Mouse (Mus musculus) regulatory T cell (primary cell): ENCODE measurements around the gene Camk1d.
"Not testable (repeated sequence)": the region's sequence is repeated elsewhere in the genome, so short reads cannot be mapped to it uniquely, and the experiment has no call there.

Experiments used
- in situ Hi-C: fragments of 300-600 bp; cut with MboI, MseI; formaldehyde crosslinking; loops from one replicate; pipeline ENCODE4 v1.15.1; 2025; ENCODE audit warnings: high pct_unique_total_duplicates

Camk1d gene

DNA sequence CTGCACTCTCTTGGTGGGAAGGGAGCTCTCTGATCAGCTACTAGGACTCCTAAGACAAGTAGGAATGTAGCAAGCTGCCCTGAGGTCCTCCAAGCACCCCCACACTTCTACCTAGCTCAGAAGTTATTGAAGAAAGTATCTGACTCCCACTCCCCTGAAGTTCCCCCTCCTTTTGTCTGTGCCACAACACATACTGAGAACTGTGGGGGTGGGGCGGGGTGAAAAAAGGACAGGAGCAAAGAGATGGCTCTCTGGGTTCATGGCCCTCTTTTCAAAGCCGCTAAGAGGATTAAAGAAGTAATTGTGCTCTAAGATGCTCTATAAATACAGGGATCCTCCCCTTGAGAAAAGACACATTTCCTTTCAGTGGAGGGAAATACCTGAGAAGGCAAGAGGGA is 100.0 kb downstream of the Camk1d start:
- in situ Hi-C loops = no loop called here

DNA sequence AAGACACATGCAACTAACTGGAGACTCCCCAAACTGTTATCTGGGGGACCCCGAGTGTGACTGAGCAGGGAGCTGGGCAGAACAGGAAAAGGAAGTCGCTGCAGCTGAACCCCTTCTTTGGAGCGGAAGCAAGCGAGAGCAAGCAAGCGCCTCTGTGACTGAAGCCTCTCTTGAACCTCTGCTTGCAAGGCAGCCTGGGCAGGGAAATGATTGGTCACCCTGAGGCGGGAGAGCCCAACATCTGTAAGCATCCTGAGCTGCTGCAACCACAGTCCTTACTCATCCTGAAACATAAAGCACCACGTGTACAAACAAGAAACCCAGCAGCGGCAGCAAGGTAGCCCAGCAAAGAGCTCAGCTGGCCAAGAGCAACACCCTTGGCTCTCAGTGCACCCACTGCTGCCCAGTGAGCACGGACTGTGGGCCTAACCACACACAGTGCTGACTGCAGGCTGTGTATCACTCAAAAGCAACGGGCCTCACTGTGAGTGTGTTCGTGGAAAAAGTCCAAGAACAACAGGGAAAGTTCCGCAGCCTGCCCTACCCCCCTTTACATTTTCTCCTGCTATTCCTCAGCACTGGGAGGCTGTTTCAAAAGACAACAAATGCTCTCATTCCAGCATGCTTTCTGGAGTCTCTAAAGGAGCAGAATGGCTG is 100.5 kb downstream of the Camk1d start:
- in situ Hi-C loops = no loop called here

DNA sequence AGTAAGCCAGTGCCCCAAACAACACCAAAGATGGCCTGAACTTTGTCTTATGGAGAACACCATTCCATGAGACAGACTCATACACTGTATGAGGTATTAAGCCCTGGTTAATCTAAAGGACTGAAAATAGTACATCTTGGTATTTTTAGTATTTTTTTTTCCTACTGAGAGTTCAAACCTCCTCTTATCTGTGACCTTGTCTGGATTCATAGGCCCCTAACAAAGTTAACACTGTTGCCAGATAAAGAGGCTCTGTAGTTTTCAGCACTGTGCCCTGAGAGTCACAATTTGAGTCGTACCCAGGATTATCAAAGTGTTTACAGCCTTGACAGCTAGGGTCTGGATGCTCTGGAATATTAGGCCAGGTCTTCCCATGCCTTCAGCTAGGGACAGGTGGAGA is 102.7 kb downstream of the Camk1d start:
- in situ Hi-C loops = no loop called here

DNA sequence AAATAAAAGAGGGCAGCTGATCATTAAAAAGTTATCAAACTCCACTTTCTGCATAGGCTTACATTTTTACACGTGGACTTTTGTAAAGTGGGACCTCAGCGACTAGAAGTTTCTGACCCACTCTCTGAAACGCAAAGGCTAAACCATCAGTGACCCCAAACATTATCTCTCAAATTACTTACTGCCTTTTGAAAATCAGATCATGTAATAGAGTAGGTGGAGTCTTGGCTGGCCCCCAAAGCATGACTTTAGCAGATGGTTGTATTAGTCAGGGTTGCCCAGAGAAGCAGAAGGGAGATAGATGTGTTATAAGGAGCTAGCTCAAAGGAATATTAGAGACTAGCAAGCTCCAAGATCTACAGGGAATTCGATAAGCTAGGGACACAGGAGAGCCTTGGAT is 103.8 kb downstream of the Camk1d start:
- in situ Hi-C loops = no loop called here

DNA sequence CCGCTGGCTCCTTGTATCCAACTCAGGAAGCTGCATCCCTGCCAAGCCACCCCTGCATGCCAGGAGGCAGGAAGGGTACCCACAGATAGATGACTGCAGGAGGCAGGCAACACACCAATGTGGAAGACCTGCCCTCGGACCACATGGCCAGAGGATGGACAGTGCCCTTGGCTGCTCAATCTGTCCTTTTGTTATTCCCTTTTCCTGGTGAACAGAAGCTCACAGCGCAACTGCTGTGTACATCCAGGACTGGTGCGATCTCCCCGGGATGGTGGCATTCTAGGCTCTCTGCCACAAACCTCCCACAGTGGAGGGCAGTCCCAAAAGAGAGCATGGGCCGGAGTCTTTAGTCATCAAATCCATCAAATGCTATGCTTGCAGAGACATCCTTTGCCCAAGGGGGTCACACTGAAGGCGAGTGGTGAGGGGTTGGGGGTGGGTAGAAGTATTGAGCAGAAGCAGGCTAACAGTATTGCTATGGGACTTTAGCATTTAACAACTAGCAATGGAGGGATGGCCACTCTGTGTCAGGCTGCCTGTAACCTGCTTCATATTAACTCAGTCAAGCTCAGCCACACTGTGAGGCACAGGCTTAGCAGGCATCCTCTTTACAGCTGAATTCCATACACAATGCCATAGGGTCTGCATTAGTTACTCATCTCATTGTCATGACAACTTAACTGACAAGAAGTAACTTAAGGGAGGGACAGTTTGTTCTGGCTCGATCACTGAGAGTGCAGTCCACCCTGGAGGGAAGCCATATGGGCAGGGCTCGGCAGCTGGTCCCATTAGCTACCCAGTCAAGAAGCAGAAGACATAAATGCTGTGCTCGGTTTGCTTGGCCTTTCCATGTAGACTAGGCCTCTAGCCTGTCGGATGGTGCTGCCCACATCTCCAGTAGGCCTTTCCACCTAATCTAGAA is 106.1 kb downstream of the Camk1d start:
- in situ Hi-C loops = no loop called here

DNA sequence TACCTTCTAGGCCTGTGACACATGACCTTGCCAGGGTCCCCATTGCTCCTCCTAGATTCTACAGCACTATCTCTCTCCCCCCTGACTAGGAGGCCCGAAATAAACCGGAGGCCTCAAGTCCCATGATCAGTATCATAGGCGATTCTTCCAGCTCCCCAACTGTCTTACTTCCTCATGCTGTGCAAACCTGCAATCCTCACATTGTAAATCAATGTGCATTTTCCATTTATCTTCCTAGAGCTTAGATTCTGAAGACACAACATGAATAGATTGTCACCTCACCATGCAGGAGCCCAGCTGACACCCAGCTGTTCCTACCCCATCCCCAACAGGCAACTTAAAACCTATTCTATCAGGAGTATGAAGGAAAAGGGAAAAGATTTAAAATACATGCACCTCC is 108.5 kb downstream of the Camk1d start:
- in situ Hi-C loops = no loop called here

DNA sequence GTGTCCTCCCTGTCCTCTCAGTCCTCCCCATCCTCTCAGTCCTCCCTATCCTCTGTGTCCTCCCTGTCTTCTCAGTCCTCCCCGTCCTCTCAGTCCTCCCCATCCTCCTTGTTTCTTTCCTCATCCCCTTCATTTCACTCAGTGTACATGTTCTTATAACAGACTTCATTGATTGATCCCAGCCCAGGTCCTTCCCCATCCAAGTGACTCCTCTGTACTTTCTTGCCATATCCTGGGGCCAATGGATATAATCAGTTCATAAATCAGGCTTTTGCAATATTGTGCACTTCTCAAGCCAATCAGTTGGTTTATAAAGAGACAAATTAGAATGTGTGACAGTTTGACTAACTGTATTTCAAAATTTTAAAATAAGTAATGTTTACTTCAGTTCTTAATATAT is 112.3 kb downstream of the Camk1d start:
- in situ Hi-C loops = no loop called here

DNA sequence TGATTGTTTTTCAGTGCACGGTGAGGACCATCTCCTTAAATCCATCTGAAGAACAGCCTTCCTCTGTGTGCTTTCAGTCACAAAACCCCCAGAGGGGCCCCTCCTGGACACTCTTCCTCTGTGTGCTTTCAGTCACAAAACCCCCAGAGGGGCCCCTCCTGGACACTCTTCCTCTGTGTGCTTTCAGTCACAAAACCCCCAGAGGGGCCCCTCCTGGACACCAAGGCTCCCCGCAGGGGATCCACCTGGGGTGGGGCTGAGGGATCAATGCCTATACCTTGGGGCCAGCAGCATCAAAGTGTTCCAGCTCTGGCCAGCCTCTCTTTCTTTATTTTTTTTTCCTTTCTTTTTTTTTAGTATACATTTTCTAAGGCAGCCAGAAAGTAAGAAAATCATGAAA is 113.1 kb downstream of the Camk1d start:
- in situ Hi-C loops = not testable (repeated sequence)

DNA sequence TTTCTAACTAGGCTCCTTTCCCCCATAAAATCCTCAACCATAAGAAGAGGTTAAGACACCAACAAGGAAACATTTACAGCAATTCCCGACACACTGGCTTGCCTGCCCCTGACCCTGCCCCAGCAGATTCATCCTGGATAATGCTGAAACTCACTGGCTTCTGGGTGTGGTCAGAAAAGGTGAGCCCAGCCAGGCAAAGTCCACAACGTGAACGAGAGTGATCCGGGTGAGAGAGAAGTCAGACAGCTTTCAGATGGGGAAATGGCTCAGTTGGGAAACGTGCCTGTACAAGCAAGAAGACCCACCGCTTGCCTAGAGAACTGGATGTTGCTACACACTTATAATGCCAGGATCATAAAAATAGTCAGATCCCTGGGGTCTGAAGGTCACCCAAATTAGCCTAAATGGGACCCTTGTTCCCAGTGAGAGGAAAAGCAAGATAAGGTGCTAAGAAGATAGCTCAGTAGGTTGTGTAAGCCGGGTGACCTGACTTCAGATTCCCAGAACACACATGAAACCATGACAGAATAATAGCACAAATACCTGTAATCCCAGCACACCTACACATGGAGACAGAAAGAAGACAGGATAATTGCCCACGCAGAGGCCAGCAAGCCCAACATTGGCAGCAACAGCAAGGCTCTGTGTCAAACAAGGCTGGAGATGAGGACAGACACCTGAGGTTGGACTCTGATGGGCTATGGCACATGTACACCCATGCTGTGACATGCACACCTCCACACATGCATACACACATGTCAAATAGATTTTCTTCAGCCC is 113.9 kb downstream of the Camk1d start:
- in situ Hi-C loops = no loop called here

DNA sequence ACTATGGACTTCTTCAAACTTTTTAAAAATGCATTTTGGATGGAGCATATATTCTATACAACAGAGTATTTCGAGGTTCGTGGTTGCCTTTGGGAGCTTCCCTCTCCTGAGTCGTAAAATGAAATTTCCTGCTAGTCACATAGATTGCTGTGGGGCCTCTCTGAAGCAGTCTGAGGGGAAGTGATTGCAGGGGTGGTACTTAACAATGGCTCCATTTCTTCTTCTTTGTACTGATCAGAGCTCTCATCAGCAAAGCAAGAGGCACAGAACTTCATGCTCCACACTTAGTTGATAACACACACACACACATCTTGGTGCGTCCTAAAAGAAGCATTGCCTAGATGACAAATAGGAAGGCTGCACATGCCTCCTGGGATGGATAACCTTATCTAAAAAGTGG is 114.6 kb downstream of the Camk1d start:
- in situ Hi-C loops = no loop called here

DNA sequence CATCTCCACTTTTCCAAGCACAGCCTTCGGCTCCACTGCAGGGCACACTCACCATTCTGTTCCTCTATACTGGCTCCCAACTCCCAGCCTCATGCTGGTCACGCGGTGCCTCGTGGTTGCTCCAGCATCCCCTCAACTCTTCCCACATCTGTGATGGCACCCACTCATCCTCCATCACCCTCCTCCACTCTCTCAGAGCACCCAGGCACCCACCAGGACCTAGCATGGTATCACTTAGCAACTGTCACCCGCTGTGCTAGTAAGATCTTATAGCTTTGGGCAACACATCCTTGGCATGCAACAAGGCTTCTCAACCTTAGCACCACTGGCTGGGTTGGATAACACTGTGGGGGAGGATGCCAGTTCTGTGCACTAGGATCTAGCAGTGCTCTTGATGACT is 115.8 kb downstream of the Camk1d start:
- in situ Hi-C loops = no loop called here

DNA sequence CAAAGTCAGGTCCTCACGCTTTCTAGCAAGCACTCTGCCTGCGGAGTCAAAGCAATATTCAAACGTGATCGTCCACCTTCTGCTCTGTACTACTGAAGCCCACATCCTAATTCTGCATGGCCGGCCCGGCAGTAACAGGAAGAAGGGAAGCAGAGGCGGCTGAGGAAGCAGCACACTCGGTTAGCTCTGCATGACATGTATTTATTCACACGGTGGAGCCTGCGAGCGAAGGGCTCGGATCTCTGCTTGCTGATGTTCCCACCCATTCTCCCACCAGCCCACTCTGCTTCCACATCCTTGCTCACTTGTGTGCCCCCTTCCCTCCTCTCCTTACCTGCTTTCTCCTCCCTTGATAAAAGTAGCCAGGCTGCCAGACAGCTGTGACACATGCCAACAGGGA is 117.4 kb downstream of the Camk1d start:
- in situ Hi-C loops = no loop called here

DNA sequence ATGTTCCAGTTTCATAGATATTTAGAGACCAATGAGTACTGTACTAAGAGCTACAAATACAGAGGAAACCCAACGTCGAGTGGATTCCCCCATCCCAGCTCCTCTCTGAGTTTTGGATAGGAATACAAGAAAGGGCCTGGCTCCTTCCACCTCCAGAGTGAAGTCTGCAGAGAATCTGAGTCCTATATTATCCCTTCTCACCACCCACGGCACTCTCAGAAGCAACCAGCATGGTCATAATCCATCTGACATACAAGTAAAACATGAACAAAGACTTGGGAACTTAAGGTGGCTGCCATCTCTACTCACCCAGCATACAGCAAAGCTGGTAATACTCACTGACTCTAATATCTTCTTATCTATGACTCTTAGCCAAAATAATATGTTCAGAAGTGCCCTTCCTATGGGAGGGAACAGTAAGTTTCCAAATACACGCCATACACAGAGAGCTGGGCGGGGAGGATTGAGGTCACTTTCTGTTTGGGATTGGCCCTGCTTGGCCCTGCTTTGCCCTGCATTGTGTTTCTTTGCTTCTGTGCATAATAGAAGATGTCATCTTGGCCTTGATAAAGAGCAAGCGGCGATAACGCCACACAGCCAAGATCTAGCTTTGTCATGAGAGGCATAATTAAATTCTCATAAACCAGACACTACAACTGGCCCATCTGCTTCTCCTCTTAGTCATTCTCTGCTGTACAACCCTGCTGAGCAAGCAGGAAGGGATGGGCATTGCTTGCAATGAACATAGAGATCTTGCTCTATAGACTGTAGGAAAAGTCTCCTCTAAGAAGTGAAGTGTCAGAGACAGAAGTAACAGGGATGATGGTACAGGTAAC is 118.7 kb downstream of the Camk1d start:
- in situ Hi-C loops = no loop called here

DNA sequence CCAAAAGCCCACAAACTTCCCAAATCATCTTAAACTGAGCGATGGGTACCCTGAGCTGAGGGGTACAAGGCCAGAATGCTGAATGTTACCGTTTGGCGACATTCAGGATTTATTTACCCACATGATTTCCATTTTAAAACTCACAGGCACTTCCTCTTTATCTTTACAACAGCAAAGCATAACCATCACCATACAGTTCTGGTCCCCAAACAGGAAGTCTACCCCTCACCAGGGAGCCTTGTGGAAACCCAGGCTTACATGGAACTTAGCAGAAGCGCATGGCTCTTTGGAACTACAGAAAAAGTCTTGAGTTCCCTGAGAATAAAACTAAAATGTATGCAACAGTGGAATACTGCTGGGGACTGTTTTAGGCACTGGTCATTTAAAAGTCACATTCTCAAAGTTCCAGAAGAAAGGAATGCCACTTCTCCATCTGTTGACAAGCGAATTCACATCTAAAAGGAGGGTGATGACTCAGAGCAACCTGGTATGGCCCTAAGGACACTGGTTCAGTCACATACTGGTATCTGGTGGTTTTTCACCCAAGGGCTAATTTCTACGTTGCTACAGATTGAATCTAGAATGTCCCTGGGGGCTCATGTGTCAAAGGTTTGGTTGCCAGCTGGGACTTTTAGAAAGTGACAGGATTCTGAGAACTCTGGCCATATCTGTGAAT is 121.7 kb downstream of the Camk1d start:
- in situ Hi-C loops = no loop called here

DNA sequence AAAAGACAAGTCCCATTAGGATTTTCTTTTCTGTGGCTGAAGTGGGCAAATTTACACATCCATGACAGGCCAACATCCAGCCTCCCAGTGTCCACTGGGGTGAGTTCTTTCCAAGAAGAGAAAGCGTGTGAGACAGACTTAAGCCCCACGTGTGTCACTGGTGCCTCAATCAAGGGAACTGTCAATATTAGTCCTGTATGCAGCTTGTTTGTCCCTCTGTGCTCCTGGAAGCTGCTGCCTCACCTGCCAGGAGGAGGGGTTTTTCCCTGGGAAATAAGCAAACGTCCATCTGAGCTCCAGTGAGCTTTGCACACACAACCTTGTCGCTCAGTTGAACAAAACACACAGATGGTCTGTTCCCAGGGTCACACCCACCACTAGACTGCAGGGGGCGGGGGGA is 124.2 kb downstream of the Camk1d start:
- in situ Hi-C loops = no loop called here

DNA sequence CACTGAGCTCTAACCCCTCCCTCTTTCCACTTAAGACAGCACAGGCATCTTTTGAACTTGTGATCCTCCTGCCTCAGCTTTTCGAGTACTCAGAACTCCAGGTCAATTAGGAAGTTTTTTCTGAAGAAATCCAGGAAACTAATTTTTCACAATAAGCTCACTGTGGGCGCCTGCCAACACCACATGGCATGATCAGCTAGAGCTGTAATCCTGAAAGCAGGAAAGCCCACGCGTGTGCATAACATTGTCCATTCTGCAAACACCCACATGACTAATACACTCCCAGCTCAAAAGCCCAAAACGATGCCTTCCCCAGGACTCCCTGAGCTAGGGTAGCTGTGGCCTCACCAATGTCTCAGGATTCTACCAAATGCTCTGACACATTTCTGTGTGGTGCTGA is 125.2 kb downstream of the Camk1d start:
- in situ Hi-C loops = no loop called here

DNA sequence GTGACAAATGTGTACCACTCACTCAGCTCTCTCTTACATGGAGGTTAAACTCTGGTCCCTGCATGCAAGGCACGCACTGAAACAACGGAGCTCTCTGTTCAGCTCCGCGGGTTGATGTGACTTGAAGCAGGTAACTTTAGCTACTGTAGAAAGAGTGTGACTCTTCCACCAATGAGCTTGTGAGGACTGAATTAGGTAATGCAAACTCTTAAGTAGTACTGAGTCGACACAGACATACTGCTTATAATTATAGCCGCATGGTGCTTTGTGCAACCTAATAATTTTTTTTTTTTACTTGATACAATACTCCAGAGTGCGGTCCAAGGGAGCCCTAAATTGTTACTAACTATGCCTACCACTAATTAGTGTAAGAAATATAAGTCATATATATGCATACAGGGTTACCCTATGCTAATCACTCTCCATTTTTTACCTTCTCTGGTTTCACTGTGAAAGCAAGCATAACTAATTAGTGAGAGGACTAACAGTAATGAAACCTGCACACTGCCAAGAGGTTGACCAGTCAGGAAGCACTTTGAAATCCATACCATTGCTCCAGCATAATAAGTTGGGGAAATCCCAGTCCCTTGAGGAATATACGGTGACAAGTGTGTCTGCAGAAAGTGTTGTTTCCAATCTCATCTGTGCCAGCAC is 125.9 kb downstream of the Camk1d start:
- in situ Hi-C loops = no loop called here

DNA sequence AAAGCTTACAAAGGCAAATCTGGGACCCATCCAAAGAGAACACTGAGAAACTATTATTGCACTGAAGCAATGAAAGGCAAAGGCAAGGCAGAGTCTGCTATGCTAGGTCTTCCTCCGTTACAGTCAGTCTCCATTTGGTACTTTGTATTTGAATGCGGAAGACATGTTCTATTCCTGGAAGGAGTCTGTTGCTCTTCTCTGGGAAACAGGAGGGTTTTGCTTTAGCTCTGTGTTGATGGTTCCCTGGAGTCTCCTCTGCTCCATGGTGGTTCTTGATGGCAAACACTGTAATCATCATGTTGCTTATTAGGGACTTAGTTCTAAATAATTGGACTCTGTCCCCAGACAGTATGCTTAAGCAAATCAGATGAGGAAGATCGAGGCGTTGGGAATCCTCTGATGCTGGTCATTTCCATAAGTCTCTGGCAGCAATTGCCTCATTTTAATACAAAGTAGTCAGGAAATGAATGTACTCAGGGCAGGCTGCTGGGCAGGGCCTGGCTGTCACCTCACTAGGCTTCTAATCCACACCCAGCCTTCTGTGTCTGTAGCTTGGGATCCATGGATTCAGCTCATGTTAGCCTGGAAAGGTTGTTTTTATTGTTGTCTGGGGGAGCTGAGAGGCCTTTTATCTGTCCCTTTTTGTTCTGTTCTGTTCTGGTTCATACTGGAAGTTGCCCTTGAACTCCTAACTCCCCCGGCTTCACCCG is 129.8 kb downstream of the Camk1d start:
- in situ Hi-C loops = loop anchor here (5.0 kb wide), 1 partner anchor 52 kb away; no protein-coding TSS in a partner anchor

DNA sequence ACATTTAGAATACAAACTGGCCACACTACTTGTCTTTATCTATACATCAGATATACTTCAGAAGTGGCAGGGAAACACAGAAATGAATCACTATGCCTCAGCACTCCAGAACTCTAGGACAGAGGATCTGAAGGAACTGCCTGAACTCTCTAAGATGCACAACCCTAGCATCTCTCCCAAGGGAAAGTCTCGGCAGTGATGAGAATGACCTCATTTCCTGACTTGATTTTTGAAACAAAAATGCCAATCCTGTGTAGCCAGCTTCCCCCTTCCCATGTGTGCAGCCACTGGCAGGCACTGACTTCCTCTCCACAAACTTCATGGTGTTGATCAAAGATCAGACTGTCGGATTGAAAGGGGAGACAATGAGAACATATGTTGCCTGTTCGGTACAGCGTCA is 134.9 kb downstream of the Camk1d start:
- in situ Hi-C loops = no loop called here
